Mouse (Mus musculus): ENCODE data around the gene Kcnh8. TPM values are rescaled to one million over a fixed set of nuclear protein-coding genes. Genes with fewer than 3 reads are reported as not detected.

The Kcnh8 gene
- total and polyA plus RNA-seq, 3 experiments: not detected

DNA sequence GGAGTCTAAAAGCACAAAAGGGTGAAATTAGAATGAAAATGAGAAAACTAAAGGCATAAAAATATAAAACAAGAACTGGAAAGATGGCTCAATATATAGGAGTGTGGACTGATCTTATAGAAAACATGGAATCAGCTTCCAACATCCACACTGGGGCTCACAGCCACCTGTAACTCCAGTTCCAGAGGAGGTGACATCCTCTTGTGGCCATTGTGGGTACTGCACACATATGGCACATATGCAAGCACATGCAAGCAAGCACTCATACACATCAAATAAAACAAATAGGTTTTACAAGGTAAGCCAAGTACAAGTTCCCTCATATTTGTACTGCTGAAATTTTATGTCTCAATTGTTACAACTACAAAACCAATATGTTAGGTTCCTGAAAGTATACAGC lies 46.7 kb downstream of the Kcnh8 start:
- Histone ChIP-seq H3K27me3 (replicated peaks) (no peaks in the 10 kb centered on the region), H3K4me2 (ENCODE audit: insufficient read depth, low read depth, poor library complexity, severe bottlenecking) (no peak overlapping the region), H3K4me1 (ENCODE audit: control insufficient read depth in 1 of 2, insufficient read depth in 2 of 2) (no peaks in the 10 kb centered on the region), H3K79me2 (replicated peaks; ENCODE audit: control insufficient read depth, extremely low read depth, insufficient read depth, poor library complexity, severe bottlenecking) (no peaks in the 10 kb centered on the region), H3K36me3 (replicated peaks in 1 of 2; ENCODE audit: control insufficient read depth in 1 of 2, insufficient read depth in 1 of 2, low read length in 1 of 2) (no peaks in the 10 kb centered on the region), H3K9ac (ENCODE audit: insufficient read depth, low read depth) (no peak overlapping the region), H3K4me3 (replicated peaks in 1 of 3; ENCODE audit: low read depth in 2 of 3, low read length in 2 of 3, poor library complexity in 1 of 3) (no peak overlapping the region), H3K9me3 (replicated peaks; ENCODE audit: low read length) (peaks cover 26% of the 10 kb centered on the region), H3K27ac (ENCODE audit: insufficient read depth, low read depth) (no peak overlapping the region)
- dilution Hi-C loops (cut with MboI; ENCODE audit: extremely low pct_ligation_motif_present, extremely low pct_unique_long_range_greater_than_20kb, low sequenced_read_pairs) (no loop called here), in situ Hi-C loops (cut with MboI; ENCODE audit: low pct_ligation_motif_present, low pct_unique_long_range_greater_than_20kb, low sequenced_read_pairs) (no loop called here)
- DNase-seq (ENCODE audit: extremely low read depth): no peak
- TF ChIP-seq RAD21 (IDR thresholded peaks at IDR 0.05; ENCODE audit: low read depth, low read length) (no peak), ETS1 (conservative IDR thresholded peaks at IDR 0.05; ENCODE audit: low read depth, low read length) (no peak), GABPA (IDR thresholded peaks at IDR 0.05; ENCODE audit: insufficient replicate concordance, low read depth, low read length) (no peak), CHD2 (IDR thresholded peaks at IDR 0.05; ENCODE audit: low read length) (no peak), ELF1 (IDR thresholded peaks at IDR 0.05; ENCODE audit: low read depth, low read length) (no peak)

DNA sequence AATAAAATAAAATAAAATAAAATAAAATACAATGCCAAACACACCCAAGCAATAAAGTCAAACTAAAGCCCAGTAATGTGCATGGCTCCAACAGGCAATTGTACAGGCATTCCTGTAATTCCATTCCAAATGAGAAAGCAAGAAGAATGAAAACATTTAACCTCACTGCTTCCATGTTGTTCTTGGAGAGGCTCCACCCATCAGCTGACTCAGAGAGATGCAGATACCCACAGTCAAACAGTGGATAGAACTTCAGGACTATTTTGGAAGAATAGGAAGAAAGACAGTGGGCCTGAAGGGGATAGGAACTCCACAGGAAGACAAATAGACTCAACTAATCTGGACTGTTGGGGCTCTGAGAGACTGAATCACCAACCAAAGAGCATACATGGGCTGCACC lies 89.5 kb downstream of the Kcnh8 start:
- no peaks in the 10 kb centered on the region for H3K27me3 ChIP-seq (replicated peaks)
- no peaks in the 10 kb centered on the region for H3K36me3 ChIP-seq (replicated peaks in 1 of 2; ENCODE audit: control insufficient read depth in 1 of 2, insufficient read depth in 1 of 2, low read length in 1 of 2)
- H3K4me2 ChIP-seq (ENCODE audit: insufficient read depth, low read depth, poor library complexity, severe bottlenecking): no peak overlapping the region
- H3K9ac ChIP-seq (ENCODE audit: insufficient read depth, low read depth): no peak overlapping the region
- H3K79me2 ChIP-seq (replicated peaks; ENCODE audit: control insufficient read depth, extremely low read depth, insufficient read depth, poor library complexity, severe bottlenecking): no peaks in the 10 kb centered on the region
- no peak overlapping the region for H3K27ac ChIP-seq (ENCODE audit: insufficient read depth, low read depth)
- dilution Hi-C loops (cut with MboI; ENCODE audit: extremely low pct_ligation_motif_present, extremely low pct_unique_long_range_greater_than_20kb, low sequenced_read_pairs): no loop called here
- TF ChIP-seq POLR2A (IDR thresholded peaks at IDR 0.05; ENCODE audit: low read depth, low read length): no peak
- TF ChIP-seq E2F4 (IDR thresholded peaks at IDR 0.05; ENCODE audit: insufficient replicate concordance, low read depth, low read length): no peak
- TF ChIP-seq RCOR1 (conservative IDR thresholded peaks at IDR 0.05; ENCODE audit: low read depth, low read length): no peak
- TF ChIP-seq EP300 (IDR thresholded peaks at IDR 0.05; ENCODE audit: low read length): no peak
- no peak for TF ChIP-seq ETS1 (conservative IDR thresholded peaks at IDR 0.05; ENCODE audit: low read depth, low read length)
- TF ChIP-seq IRF4 (IDR thresholded peaks at IDR 0.05; ENCODE audit: low read depth, low read length): no peak
- no peak for TF ChIP-seq CHD1 (IDR thresholded peaks at IDR 0.05; ENCODE audit: low read depth, low read length)
- no peak for TF ChIP-seq JUND (conservative IDR thresholded peaks at IDR 0.05; ENCODE audit: low read depth, low read length)
- no peak for TF ChIP-seq MAZ (IDR thresholded peaks at IDR 0.05; ENCODE audit: low read depth, low read length)
- TF ChIP-seq BHLHE40 (IDR thresholded peaks at IDR 0.05; ENCODE audit: low read depth, low read length): no peak
- TF ChIP-seq GABPA (IDR thresholded peaks at IDR 0.05; ENCODE audit: insufficient replicate concordance, low read depth, low read length): no peak
- no peak for TF ChIP-seq SMC3 (IDR thresholded peaks at IDR 0.05; ENCODE audit: low read depth, low read length)
- no peak for TF ChIP-seq CTCF (conservative IDR thresholded peaks at IDR 0.05 in 1 of 2, IDR thresholded peaks at IDR 0.05 in 1 of 2; ENCODE audit: low read depth in 2 of 2, low read length in 2 of 2)
- no peak for TF ChIP-seq UBTF (IDR thresholded peaks at IDR 0.05; ENCODE audit: low read depth, low read length)
- TF ChIP-seq TBP (conservative IDR thresholded peaks at IDR 0.05; ENCODE audit: low read depth, low read length): no peak
- in situ Hi-C loops (cut with MboI; ENCODE audit: low pct_ligation_motif_present, low pct_unique_long_range_greater_than_20kb, low sequenced_read_pairs): no loop called here
- H3K9me3 ChIP-seq (replicated peaks; ENCODE audit: low read length): peaks cover 47% of the 10 kb centered on the region
- no peak overlapping the region for H3K4me3 ChIP-seq (replicated peaks in 1 of 3; ENCODE audit: low read depth in 2 of 3, low read length in 2 of 3, poor library complexity in 1 of 3)
- no peak for DNase-seq (ENCODE audit: extremely low read depth)
- H3K4me1 ChIP-seq (ENCODE audit: control insufficient read depth in 1 of 2, insufficient read depth in 2 of 2): no peaks in the 10 kb centered on the region
